Mouse (Mus musculus): ENCODE measurements around the gene Raver2.
"Not testable (repeated sequence)": the region's sequence is repeated elsewhere in the genome, so short reads cannot be mapped to it uniquely, and the experiment has no call there.

Raver2 gene

DNA sequence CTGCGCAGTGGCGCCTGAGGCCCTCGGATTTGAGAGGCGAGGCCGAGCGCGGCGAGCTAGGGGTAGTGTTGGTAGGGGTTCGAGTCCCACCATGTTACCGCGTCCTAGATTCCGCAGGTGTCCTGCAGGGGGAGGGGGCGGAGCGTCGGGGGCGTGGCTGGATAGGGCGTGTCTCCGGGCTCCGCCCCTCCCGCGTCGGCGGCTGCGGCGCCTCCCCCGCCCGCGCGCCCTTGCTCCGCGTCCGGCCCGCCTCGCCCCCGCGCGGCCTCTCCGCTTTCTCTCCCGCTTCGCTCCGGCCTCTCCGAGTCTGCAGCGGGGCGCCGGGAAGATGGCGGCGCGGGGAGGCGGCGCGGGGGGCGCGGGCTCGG lies at the start of gene Raver2:
Gene Raver2, plus strand, starts transcription at position 198 of the 368 bp plus-strand sequence.
- peak; percentile 70 for DNase-seq (ENCODE audit: low read depth)

DNA sequence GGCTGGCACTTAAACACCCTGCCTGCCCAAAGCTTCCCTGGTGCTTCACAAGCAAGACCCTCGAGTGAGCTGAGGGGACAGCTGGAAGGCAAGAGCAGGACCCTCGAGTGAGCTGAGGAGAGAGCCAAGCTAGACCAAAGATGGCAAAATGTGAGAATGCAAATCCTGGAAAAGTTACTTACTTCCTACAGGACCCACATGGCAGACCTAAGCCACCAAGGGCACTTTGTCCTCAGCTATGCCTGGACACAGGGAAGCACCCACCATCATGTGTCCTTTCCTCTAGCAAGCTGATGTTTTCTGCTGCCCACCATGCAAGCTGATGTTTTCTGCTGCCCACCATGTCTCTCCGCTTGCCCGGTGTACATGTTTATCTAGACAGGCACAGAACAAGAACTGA lies 48.2 kb upstream of the Raver2 start, which contains the start of gene Gm10577:
Gene Gm10577, minus strand, starts transcription at position 101 of the 400 bp plus-strand sequence.
- no peak for DNase-seq (ENCODE audit: low read depth)

DNA sequence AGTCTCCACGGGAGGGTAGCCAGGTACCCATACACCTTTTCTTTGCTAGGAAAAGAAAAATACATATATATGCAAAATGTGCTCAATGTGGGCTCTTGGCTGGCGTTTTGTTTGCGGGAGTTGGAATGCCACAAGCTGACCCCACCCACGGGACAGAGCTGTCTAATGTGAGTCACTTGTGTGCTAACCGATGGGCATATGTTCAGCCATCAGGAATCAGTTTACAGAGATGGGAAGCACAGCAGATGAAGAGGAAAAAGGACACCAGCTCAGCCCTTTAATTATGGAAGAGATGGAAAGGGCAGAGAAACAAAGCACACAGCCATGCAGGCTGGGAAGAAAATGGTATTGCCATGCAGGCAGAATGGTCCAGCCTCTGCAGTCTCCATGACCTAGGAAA lies 42.2 kb upstream of the Raver2 start:
- no peak for DNase-seq (ENCODE audit: low read depth)

GRCm38 (mm10) chr4:101026995-101027394 lies 41.8 kb upstream of the Raver2 start:
- no peak for DNase-seq (ENCODE audit: low read depth)

DNA sequence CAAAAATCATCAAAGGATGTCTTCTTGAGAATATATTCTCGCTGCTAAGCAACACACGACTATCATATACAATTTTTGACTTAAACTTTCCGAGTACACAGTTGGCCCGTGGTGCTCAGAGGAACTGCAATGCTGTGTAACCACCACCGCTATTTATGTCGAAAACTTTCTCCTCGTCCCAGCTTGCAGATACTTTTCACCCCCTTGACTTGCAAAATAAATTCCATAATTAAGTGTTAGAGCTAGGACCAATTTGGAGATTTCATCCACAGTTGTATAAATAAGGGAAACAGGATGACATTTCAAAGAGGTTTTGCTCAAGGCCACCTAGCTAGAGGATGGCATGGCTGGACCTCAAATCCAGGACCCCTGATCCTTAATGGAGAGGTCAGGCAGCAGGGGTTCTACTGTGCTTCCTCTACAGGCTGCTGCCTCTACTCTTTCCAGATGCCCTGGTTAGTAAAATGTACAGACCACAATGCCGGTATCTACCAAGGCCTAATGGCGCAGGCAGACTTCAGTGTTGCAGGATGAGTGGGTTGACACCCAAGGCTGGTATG lies 40.9 kb upstream of the Raver2 start:
- no peak for DNase-seq (ENCODE audit: low read depth)

DNA sequence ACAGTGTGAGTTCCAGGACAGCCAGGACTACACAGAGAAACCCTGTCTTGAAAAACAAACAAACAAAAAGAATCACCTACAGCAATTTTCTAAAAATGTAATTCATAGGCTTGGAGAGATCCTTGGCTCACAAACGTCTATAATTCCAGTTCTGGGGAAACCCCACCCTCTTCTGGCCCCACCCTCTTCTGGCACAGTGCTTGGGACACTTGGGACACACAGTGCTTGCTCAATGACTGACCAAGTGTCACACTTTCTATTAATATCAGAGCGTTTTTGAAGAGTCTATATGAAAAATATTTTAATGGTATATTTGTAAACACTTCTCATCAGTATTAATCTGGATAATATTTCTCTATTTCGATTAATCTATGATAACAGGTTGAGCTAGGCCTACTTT lies 35.7 kb upstream of the Raver2 start:
- DNase-seq (ENCODE audit: low read depth): no peak

GRCm38 (mm10) chr4:101035131-101035530 lies 33.7 kb upstream of the Raver2 start:
- DNase-seq (ENCODE audit: low read depth): no peak

GRCm38 (mm10) chr4:101037156-101037555 lies 31.6 kb upstream of the Raver2 start:
- DNase-seq (ENCODE audit: low read depth): no peak

DNA sequence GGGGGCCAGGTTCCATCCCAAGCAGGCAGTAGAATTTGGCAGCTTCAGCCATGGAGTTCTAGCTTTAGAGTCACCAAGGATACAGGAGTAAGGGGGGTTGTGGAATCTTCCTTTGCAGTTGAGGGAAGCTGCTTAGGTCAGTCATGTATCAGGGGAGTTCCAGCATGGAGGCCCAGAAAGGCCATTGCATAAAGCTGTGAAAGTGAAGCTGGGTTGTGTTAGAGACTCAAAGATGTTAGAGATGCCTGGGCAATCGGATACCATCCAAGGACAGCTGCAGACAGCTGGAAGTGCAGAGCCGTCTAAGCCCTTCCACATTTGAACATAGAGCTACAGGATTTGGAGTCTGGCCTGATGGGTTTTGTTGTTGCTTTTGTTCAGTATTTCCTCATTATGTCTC lies 25.1 kb upstream of the Raver2 start:
- no peak for DNase-seq (ENCODE audit: low read depth)

- DNase-seq (ENCODE audit: low read depth): no peak
Observed at GRCm38 (mm10) chr4:101044149-101044548, 24.6 kb upstream of the Raver2 start.

DNA sequence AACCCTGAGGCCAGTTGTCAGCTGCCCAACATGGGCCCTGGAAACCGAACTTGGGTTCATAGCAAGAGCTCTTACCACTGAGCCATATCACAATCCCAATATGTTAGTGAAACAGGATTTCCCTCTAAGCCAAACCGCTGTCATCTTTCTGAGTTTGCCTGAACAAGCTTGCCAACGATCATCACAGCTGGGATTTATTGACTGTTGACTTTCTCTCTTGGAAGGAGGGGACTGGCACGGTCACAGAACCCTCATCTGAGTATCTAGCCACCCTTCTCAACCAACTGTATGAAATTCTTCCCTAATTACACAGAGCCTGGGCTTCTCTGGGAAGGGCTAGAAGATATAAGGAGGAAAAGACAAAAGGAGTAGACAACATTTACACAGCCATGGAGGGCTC lies 22.2 kb upstream of the Raver2 start:
- DNase-seq (ENCODE audit: low read depth): no peak

DNA sequence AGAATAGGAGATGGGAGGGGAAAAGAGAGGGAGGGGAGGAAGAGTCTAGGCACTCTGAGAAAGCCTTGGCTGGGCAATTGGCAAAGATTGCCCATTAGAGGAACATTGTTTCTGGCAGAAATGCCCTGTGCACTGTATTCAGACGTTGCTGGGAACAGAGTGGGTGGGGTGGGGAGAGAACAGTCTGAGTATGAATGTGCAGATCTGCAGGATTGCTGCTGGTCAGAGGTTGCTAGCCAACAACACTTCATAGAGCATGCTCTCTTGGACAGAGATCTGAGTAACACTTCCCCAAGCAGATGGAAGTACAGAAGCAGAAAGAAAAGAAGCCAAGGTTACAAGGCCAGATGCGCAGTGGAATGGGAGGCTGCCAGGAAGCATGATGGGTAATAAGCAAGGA lies 6.6 kb upstream of the Raver2 start:
- no peak for DNase-seq (ENCODE audit: low read depth)

GRCm38 (mm10) chr4:101066401-101066800 lies 2.4 kb upstream of the Raver2 start:
- no peak for DNase-seq (ENCODE audit: low read depth)

GRCm38 (mm10) chr4:101069154-101069971 lies 580 bp downstream of the Raver2 start:
- peak; percentile 23 for DNase-seq (ENCODE audit: low read depth)

- peak; percentile 5 for DNase-seq (ENCODE audit: low read depth)
Observed at GRCm38 (mm10) chr4:101071570-101071969, 2.8 kb downstream of the Raver2 start.

GRCm38 (mm10) chr4:101076425-101076824 lies 7.6 kb downstream of the Raver2 start:
- DNase-seq (ENCODE audit: low read depth): no peak

DNA sequence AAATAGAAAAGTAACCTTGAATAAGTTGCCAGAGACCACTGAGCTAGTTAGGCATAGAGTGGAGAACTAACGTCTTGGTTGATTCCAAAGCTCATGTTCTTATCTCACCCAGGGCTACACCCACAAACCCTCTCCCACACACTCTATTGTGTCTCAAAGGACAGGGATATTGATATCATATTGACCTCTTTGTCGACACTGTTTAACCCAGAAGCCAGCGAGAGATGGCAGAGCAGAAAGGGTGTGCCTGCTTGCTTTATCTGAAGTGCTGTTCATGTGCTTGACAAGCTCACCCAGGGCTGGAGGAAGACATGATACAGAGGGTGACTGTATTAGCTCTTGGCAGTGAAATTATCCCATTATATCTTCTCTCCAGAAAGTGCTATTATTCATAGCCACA lies 11.2 kb downstream of the Raver2 start:
- no peak for DNase-seq (ENCODE audit: low read depth)

DNA sequence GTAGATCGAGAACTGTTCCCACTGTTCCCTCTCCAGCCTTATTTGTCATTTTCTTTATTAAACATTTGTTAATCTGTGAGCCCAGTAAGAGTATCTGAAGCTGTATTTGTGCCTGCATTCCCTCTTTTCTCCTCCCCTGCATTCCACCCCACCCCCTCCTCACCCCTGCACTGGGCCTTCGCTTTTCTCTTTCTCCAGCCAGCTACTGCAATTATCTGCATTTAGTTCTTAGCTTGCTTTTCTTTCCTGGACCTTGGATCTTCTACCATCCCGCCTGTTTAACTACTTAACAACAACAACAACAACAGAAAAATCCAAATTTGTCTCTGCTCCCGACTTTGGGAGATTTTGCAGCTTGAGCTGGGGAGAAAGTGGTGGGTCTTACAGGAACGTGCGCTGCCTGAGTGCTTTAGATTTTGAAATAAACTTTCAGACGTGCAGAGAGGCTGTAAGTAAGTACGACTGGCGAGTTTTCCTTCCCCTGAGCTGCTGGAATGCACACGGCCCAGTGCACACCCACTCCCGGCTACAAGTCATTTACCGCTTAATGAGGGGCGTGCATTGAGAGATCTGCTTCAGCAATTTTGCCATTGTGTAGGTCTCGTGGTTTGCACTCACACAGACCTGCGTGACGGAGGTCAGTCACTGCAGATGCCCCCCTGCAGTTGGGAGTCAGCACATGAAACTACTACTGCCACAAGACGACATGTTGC lies 13.5 kb downstream of the Raver2 start:
- DNase-seq (ENCODE audit: low read depth): no peak

- DNase-seq (ENCODE audit: low read depth): no peak
Observed at GRCm38 (mm10) chr4:101084863-101085262, 16.1 kb downstream of the Raver2 start.

DNA sequence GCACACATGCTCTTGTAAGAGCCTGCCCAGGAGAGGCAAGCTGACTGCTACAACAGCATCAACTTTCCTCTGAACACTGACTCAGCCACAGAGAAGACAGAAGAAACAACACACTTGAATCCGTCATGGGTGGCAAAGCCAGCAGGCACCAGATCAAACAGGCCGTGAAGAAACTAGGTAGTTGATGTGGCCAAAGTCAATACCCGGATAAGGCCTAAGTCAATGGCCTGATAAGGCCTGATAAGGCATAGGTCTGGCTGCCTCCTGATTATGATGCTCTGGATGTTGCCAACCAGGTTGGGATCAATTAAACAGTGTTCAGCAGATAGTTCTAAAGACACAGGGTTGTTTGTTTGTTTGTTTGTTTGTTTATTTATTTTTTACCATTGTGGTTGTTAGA lies 17.3 kb downstream of the Raver2 start:
- DNase-seq (ENCODE audit: low read depth): no peak

GRCm38 (mm10) chr4:101087721-101088120 lies 18.9 kb downstream of the Raver2 start:
- no peak for DNase-seq (ENCODE audit: low read depth)

DNA sequence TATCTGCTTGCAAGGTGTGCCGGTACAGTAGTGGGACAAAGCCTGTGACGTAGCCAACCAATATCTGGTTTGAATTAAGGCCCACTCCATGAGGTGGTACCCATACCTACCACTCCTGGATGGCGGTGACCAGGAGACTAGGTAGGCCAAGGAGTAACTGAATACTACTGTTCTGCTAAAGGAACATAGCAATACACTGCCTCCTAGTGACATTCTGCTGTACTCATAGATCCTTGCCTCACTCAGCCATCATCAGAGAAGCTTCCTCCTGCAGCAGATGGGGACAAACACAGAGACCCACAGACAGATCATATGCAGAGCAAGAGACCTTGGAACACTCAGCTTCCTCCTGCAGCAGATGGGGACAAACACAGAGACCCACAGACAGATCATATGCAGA lies 21.8 kb downstream of the Raver2 start:
- DNase-seq (ENCODE audit: low read depth): not testable (repeated sequence)

DNA sequence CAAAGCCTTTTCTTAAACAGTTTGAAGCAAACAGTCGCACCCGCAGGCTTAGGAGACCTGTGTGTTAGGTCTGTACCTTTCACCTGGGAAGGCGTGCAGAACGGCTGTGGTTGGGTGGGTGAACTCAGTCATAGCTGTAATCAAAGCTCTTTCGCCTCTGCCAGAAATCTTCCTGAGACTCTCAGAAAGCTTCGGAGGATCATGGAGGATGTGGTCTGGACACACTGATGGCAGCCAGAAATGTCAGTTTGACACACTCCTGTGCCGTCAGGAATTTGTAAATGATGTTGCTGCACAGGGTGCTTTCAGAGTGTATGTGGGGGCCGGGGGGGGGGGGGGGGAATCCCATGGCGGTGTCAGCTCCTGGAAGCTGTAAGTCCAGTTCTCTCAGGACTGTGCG lies 24.5 kb downstream of the Raver2 start:
- no peak for DNase-seq (ENCODE audit: low read depth)

All from induced T-regulatory cell, adult 2 months (primary cell).